Mouse (Mus musculus) urinary bladder, postnatal 36 days (tissue): ENCODE data around the gene Fyb2.
A peak's percentile ranks its signal among the peaks of the same experiment; 100 is the strongest.
"Not testable (repeated sequence)": the region's sequence is repeated elsewhere in the genome, so short reads cannot be mapped to it uniquely, and the experiment has no call there.

Experiments used
- DNase-seq, 2 experiments: peaks; one replicate each; pipeline ENCODE4 v3.0.0; 2022; ENCODE audit warnings: low spot score in 2 of 2, mixed read lengths in 1 of 2

Fyb2 gene

DNA sequence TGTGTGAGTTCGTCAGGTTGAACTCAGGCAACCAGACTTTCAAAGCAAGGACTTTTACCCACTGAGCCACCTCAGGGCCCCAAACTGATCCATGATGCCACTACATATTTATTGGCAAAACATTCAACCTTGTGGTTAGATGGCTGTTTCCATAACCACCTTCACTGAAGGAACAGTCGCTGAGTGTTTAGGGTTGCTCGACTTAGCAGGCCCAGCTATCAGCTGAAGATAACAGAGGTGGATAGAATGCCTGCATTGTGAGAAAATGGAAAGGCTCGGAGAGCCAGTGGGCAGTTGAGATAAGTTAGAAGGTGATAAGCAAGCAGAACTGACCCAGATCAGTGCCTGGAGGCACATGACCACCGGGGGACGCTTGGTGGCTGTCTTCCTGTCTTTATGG is 26.3 kb downstream of the Fyb2 start:
- no peak for DNase-seq

DNA sequence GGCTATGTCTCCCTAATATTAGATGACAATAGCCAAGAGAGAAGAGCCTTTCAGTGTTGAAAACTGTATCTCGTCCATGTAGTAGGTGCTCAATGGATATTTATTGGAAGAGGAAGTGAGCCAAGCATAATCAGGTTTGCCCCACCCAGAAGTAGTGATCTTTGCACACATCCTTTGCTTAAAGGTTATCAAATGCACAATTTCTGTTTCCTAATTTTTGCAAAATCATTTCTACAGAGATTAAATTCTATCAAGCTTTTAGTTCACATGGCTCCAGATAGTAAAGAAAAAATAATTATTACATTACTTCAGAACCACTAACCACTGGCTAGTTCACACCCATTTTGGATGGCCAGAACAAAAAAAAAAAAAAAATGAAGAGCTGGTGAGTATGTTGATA is 28.6 kb downstream of the Fyb2 start:
- DNase-seq = no peak

DNA sequence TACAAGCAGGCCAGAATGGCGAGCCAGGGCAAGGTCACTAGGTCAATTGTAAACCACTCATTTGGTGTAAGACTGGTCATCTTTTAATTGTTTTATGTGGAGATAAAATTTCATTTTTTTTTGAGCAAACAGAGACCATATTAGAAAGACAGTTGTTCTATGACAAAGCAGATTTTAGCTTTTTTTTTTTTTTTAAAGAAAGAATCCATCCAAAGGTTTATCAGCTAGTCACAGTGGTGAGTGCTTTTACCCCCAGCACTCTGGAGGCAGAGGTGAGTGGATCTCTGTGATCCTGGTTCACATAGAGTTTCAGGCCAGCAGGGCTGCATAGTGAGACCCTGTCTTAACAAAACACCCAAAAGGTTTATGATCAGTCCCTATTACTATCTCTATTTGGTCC is 31.2 kb downstream of the Fyb2 start:
- no peak for DNase-seq

DNA sequence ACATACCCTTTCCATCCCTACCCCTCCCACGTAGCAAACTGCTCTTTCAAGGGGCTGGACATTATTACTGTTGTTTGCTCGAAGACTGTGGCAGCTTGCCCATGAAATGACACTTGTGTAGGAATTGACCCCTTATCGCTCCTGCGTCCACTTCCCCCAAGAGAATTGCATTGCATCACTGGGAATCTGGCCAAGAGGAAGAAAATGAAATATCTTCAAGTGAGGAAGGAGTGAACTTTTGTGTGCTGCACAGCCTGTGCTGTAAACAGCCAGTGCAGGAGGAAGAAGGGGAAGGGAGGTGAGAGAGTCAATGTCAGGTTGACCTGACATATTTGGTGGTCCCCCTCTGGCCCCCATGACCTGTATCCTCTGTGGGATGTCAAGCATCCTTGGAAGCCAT is 35.6 kb downstream of the Fyb2 start:
- peak in 1 of 2 experiments; percentile 37 for DNase-seq

DNA sequence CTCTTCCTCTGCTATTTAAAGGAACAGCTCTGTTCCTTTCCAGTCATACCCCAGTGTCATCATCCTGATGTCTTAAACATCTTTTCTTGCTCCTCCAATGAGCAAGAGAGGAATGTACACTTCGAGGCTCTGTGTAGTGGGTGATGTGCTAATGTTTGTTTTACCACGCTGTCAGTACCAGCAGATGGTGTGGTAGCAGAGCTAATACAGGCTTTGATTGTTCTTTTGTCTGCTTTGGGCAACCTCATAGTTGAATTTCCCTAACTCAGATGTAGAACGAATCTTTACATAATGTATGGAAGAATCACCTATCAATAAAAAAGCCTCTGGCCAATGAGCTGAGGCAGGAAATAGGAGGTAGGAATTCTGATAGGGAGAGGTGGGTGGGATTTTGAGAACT is 36.0 kb downstream of the Fyb2 start:
- DNase-seq = no peak

DNA sequence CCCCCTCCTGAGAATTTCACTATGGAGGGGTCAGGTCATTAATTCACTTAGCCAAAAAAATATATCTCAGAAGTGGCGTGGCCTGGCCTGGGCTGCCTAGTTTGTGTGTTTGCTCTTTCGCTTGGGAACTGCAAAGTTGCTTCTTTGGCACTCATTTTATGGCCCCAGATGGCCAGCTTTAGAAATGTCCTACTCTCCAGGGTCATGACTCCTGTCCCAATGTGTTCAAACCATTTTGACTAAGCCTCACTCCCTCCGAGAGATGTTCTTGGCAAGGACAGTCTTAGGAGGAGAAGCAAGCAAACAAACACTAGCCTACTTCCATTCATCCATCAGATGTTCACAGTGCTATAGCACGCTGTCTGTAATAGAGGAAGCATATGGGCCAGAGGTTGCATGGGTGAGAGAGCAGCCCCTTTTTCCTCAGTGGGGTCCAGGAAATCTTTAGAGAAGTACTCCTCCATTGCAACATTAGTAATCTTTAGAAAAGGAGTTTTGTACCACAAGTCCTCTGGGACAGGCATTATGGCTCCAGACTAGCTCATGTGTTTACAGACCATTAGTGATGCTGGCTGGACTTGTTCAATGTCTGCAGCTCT is 38.1 kb downstream of the Fyb2 start:
- no peak for DNase-seq

DNA sequence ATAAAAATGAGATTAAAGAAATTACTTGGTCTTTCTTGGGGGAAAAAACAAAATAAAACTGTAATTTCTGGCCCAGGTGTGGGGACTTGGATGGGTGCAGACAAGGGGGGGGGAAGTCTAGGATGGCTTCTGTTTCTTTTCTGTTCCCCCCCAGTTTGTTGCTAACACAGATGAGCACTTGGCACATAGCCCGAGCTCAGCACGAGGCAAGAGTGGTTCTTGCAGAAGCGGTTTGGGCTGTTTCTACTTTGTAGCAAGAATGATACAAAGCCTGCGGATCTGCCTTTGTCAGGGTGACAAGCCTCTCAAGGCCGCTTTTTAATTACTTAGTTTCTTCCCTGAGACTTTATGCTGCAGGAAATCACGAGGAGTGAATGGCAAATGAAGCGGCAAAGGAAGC is 43.4 kb downstream of the Fyb2 start:
- no peak for DNase-seq

DNA sequence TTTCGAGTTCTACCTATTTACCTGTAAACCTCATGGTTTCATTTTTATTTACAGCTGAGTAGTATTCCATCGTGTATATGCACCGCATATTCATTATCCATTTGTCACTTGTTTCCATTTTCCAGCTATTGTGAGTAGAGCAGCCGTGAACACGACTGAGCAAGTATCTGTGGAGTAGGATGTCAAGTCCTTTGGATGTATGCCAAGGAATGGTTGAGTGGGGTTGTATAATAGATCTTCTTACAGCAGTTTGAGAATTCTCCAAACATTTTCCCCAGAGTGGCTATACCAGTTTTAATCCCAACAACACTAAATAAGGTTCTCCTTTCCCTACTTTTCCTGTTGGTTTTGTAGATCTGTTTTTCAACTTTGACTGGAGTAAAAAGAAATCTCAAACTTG is 48.2 kb downstream of the Fyb2 start:
- no peak for DNase-seq

DNA sequence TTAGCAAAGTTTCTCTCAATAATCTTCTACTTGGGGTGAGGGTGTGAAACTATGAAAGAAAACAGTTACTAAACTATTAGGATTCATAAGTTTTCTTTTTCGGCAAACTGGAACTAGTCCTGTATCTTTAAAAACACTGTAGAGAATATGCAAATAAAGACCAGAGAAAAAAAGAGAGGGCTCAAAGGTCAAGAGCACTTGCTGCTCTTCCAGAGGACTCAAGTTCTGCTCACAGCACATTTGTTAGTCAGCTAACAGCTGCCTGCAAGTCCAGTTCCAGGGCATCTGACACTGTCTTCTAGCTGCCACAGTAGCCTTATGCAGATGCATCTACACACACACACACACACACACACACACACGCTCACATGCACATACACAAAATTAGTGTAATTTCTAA is 59.4 kb downstream of the Fyb2 start:
- DNase-seq = no peak

DNA sequence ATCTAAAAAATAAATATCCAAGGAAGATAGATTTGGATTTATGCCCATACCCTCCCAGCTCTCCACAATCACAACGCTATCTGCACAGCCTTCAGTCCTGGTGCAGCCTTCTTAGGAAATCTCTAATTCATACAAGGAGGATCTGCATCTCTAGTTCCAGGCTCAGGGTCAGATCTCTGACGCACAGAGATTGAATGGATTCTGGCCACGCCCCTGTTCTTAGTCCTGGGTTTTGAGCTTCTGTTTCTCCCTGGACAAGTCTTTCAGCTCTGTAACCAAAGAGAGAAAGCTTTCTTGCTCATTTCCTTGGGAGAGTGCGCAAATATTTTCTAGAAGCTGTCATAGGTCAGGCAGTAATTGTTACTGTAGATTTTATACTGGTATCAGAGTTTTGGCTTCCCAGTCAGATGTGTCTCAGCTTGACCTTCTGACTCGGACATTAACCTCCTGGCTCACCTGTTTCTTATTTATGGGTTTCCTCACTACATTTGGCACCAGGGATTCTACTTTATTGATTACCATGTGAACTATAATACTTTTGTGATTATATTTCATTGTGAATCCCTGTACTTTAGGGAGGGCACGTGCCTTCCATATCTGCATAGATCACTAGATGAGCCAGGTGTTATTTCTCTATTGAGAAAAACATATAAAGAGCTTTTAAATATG is 62.0 kb downstream of the Fyb2 start:
- DNase-seq = no peak

DNA sequence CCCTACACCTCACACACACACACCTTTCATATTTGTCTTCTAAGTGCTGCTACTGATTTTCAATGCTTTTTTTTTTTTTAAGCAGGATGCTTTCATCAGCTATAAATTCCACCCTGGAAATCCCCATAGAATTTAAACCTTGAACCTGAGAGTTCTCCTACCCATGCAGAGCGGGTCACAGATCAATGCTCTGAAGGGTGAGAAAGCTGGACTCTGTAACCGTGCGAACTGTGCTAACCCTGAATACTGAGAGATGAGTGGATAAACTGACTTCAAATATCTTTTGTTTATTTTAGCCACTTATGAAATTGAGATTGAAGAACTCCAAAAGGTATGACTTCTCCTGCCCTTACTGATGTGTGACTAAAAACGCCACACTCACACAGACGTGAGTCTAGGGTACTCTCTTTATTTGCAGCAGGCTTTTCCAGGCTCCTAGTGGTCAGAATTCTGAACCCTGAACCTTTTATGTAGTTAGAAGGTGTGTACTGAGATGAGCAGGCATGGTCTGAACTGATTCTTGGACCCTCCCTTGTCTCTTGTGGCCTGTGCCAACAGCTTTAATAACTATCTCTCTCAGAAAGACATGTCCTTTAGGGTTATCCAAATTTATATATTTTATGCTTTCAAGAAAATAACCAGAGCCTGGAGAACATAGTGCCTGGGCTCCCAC is 72.8 kb downstream of the Fyb2 start:
- no peak for DNase-seq

DNA sequence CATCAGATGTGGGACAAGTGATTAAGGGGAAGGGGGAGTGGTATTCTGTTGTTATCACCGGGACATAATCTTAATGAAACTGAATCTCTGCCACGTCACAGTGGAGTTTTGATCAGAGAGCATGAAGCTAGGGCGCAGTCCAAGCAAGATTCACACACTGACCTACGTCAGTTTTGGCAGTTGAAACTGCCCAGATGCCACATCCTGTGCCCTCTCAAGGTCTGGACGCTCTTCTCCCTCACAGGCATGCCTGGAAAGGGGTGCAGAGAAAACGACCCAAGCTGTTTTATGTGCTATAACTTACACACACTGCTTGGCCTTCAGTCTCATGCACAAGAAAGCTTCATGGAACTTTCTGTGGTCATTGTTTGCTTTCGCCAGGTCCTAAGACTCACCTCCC is 74.4 kb downstream of the Fyb2 start:
- DNase-seq = no peak

DNA sequence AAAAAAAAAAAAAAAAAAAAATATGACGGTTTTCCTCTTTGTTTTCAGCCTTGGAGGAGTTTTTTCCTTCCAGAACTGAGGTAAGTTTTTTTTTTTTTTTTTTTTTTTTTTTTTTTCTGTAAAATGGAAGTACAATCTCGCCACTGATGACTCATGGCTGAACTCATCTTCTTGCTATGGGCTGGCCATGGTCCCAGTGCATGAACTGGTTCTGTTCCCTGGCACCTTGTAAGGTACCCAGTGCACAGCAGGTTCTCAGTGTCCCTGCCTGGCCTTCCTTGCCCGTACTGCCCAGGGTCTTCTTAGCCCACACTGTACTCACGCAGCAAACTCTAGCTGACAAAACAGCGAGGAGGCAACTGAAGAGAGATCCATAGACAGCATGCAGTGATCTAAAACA is 74.8 kb downstream of the Fyb2 start:
- peak; percentile 26 to 30 for DNase-seq

DNA sequence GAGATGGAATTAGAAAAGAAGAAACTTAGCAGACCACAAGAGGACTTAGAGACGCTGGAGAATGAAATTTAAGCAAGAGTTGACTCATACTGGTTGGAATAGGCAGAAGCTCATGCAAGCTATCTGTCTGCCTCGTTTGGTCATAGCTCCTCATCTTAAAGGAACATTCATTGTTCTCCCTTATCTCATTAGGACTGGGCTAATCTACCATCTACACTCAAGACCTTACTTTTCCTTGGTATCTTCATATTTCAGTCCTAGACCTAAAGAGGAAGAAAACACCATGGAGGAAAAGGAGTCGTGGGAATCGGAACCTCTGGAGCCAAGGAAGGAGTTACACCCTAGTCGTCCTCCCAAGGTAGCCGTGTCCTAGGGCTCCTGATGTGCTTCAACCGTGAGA is 75.5 kb downstream of the Fyb2 start:
- no peak for DNase-seq

DNA sequence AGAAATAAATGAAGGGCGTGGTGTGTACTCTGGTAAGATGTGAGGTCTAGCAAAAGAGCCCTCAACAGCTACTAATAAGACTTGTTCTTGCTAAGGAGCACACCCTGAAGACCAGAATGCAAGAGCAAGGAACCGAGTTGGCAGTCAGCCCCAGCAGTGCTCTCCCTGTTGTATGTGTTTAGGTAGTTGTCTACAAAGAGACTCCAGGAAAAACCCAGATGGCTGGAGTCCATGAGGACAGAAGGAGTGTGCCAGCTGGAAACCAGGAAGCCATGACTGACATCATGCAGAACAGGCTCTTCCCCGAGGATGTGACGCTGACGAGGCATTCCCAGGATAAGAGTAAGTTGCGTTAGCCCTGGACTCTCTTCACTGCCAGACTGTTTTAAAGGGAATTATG is 76.8 kb downstream of the Fyb2 start:
- DNase-seq = peak in 1 of 2 experiments; percentile 6

DNA sequence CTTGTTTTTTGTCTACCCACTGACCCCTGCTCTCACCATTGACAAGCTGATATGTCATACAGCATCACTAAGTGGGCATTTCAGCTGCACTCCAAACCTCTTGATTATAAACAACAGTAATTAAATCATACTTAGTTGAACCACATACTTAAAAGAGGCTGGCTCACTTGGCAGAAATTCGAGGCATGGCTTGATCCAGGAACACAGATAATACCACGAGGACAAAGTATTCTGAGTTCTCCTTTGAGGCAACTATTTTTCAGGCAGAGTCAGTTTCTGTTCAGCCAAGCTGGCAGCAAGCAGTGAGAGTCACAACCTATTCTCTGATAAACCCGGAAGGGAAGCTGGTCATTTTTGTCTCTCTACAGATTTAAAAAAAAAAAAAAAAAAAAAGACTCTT is 77.4 kb downstream of the Fyb2 start:
- no peak for DNase-seq

DNA sequence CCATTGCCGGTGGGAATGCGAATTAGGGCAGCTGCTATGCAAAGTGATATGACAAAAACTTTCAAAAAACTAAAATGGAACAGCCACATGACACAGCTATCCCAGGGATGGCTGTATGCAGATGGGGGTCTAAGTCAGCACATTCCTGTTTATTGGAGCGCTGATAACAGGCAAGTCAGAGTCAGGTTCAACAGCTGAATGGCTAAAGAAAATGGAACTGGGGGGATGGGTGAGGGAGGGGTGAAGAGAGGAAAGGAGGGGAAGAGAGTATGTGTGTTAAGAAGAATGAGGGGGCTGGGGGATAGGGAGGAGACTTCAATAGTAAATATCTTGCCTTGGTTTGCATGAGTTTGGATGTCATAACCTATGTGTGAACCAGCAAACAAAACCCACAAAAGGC is 79.0 kb downstream of the Fyb2 start:
- no peak for DNase-seq

DNA sequence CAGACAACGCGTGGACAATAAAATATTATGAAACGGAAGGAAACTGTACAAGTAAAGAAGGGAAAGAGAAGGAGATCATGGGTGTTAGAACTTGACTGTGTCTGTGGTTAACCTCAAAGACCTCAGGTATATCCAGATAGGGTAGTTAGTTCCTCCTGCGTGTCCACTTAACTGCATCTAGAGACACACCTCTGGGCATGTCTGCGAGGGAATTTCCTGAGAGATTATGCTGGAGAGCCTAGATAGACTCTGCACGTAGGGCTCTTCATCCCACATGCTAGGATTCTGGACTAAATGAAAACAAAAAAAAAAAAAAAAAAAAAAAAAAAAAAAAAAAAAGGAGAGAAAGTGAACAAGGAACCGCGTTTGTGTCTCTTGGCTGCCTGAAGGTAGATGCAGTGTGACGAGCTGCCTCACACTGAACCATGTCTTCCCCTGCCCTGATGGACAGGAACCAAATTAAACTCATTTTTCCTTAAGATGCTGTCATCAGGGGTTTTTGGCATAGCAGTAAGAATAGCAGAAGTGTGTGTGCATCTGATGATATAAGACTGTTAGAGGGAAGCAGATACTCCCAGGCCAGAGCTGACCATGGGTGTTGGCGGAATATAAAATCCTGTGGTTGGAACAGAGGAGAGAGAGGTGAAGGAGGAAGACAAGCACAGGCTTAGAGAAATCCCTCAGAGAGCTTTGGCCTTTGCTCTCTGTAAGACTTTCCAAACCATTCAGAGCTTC is 80.1 kb downstream of the Fyb2 start:
- no peak for DNase-seq

DNA sequence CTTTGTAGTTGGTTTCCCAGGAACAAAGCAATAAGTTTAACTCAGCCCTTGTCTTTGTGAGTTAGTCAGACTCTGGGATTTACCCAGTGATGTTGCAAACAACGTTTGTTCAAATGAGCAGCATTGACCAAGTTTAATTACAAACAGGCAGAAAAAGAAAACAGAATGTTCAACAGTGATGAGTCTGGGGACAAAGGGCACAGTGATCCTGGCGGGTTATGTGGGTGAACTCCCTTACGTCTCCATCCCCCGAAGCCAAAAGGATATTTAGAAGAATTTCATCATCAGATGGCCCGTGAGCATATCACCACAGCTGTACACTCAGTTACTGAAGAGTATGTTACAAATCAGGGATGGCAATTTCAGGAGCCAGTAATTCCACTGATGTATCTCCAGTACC is 86.4 kb downstream of the Fyb2 start:
- DNase-seq = no peak

DNA sequence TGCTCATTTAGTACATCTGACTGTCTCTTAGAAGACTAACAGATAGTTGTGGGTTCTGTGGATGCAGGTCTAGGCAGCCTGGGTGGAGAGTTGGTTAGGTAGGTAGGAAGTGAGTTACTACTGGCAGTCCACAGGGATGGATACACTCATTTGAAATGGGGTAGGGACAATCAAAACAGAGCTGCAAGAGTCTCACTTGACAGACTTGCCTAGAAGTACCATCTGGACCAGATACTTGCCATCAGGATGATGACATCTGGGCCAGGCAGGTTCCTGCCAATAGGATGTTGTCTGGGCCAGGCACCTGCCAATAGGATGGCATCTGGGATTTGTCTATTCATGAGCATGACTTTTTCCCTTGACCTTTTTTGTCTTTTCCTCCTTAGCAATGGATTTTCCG is 88.5 kb downstream of the Fyb2 start:
- DNase-seq = no peak

DNA sequence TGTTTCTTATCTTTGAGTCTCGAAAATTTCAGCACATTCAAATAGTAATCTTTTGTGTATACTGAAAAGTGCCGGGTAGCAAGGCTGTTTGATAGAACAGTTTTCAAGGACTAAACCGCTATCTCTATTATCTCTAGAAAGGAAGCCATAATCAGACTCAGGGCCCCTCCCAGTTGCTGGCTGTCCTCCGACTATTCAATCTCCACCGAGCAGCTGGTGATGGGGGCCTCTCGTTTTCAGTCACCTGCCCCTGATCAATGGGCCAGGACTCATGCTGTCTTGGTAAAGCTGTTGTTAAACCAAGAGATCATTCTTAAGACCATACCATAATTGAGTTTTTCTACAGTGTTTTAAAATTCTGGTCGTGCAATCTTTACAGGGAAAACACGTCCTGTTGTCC is 90.9 kb downstream of the Fyb2 start:
- DNase-seq = no peak

DNA sequence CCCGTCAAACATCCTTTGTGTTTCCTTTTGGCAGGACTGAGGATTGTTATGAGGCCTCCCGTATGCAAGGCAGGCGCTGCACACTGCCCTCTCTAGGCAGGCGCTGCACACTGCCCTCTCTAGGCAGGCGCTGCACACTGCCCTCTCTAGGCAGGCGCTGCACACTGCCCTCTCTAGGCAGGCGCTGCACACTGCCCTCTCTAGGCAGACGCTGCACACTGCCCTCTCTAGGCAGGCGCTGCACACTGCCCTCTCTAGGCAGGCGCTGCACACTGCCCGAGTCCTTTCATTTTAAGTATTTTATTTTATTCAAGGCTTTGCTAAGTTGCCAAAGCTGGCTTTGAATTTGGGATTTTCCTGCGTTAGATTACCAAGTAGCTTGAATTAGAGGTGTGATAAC is 91.4 kb downstream of the Fyb2 start:
- DNase-seq = not testable (repeated sequence)
